Mouse (Mus musculus) kidney, embryonic 14.5 days (tissue): ENCODE results near the gene Fstl5. TPM values are rescaled to one million over a fixed set of nuclear protein-coding genes. Genes with fewer than 3 reads are reported as not detected.

Source experiments
- ATAC-seq: fragments of 200-750 bp; cut with Nextera tagmentation; 2 replicates; pipeline ENCODE4 v1.8.0; 2017; ENCODE audit warnings: moderate number of reproducible peaks, mild to moderate bottlenecking, moderate TSS enrichment, moderate library complexity; ENCODE audit not compliant: low FRiP score, low TSS enrichment
- H3K27ac ChIP-seq: fragments of 300-500 bp; sonication (generic); 2 replicates; pipeline ENCODE4 v1.5.1; 2014; ENCODE audit warnings: low read depth, mild to moderate bottlenecking, low read length, moderate library complexity, mixed read lengths
- H3K27me3 ChIP-seq: fragments of 300-500 bp; sonication (generic); 2 replicates; pipeline ENCODE4 v1.6.1; 2014; ENCODE audit warnings: mild to moderate bottlenecking, low read length; ENCODE audit not compliant: control insufficient read depth, insufficient read depth
- H3K36me3 ChIP-seq: fragments of 300-500 bp; sonication (generic); 2 replicates; pipeline ENCODE4 v1.6.1; 2014; ENCODE audit warnings: low read length, mixed read lengths; ENCODE audit not compliant: control insufficient read depth, insufficient read depth
- H3K4me1 ChIP-seq: fragments of 300-500 bp; sonication (generic); 2 replicates; pipeline ENCODE4 v1.6.1; 2014; ENCODE audit warnings: low read length, mixed read lengths; ENCODE audit not compliant: control insufficient read depth, insufficient read depth
- H3K4me2 ChIP-seq: fragments of 300-500 bp; sonication (generic); replicated peaks from 2 replicates; pipeline ENCODE4 v1.6.1; 2014; ENCODE audit warnings: low read depth, mild to moderate bottlenecking, low read length
- H3K4me3 ChIP-seq: fragments of 300-500 bp; sonication (generic); 2 replicates; pipeline ENCODE4 v1.5.1; 2014; ENCODE audit warnings: mild to moderate bottlenecking, low read length
- H3K9ac ChIP-seq: fragments of 300-500 bp; sonication (generic); 2 replicates; pipeline ENCODE4 v1.6.1; 2014; ENCODE audit warnings: low read depth, mild to moderate bottlenecking, low read length, moderate library complexity
- H3K9me3 ChIP-seq: fragments of 300-500 bp; sonication (generic); 2 replicates; pipeline ENCODE4 v1.6.1; 2016; ENCODE audit warnings: low read length; ENCODE audit not compliant: control insufficient read depth
- WGBS: fragments of 180-500 bp; shearing (Covaris S2); extraction: QIAGEN DNeasy Blood & Tissue Kit; methylation state at CpG from one replicate; pipeline ENCODE4 v1.1.7; 2014; 5-methylcytosine and 5-hydroxymethylcytosine counted together
- polyA plus RNA-seq: library from polyadenylated mRNA; unstranded; fragments of >200 nt; fragmentation: Nextera tagmentation; extraction: Ambion mirVana; gene quantifications from 2 replicates; pipeline ENCODE4 v1.2.1, GENCODE M21; 2014

The Fstl5 gene
- polyA plus RNA-seq, 1 experiment from 2014 or later = 0.19 TPM

- H3K27me3 ChIP-seq = no peaks in the 10 kb centered on the region
- H3K27ac ChIP-seq = no peak overlapping the region
- no peaks in the 10 kb centered on the region for H3K9me3 ChIP-seq
- no peak overlapping the region for H3K9ac ChIP-seq
- no peaks in the 10 kb centered on the region for H3K4me1 ChIP-seq
- no peak overlapping the region for H3K4me2 ChIP-seq
- H3K4me3 ChIP-seq = no peak overlapping the region
- no peak for ATAC-seq
- no peaks in the 10 kb centered on the region for H3K36me3 ChIP-seq
- WGBS = 71% methylated on average over 4 of the region's 4 CpGs
These were observed 519.1 kb downstream of the Fstl5 start for GRCm38 (mm10) chr3:76593148-76593547.

- Histone ChIP-seq H3K9me3 (no peaks in the 10 kb centered on the region), H3K27ac (no peak overlapping the region), H3K27me3 (no peaks in the 10 kb centered on the region), H3K4me3 (no peak overlapping the region), H3K36me3 (no peaks in the 10 kb centered on the region), H3K4me2 (no peak overlapping the region), H3K9ac (no peak overlapping the region), H3K4me1 (no peaks in the 10 kb centered on the region)
- WGBS = 97% methylated on average over 1 of the region's 1 CpGs
- ATAC-seq = no peak
These were observed 546.0 kb downstream of the Fstl5 start for GRCm38 (mm10) chr3:76620044-76620443.

GRCm38 (mm10) chr3:76654243-76654642, 580.2 kb downstream of the Fstl5 start:
- Histone ChIP-seq H3K4me3 (no peak overlapping the region), H3K4me1 (no peaks in the 10 kb centered on the region), H3K27me3 (no peaks in the 10 kb centered on the region), H3K9me3 (no peaks in the 10 kb centered on the region), H3K9ac (no peak overlapping the region), H3K4me2 (no peak overlapping the region), H3K27ac (no peak overlapping the region), H3K36me3 (no peaks in the 10 kb centered on the region)
- 94% methylated on average over 1 of the region's 1 CpGs for WGBS
- no peak for ATAC-seq

GRCm38 (mm10) chr3:76670859-76671258, 596.8 kb downstream of the Fstl5 start:
- Histone ChIP-seq H3K27ac (no peak overlapping the region), H3K4me3 (no peak overlapping the region), H3K27me3 (no peaks in the 10 kb centered on the region), H3K9ac (no peak overlapping the region), H3K4me2 (no peak overlapping the region), H3K9me3 (no peaks in the 10 kb centered on the region), H3K4me1 (no peaks in the 10 kb centered on the region), H3K36me3 (no peaks in the 10 kb centered on the region)
- 61% methylated on average over 5 of the region's 5 CpGs for WGBS
- no peak for ATAC-seq

- Histone ChIP-seq H3K9ac (no peak overlapping the region), H3K4me3 (no peak overlapping the region), H3K27me3 (no peaks in the 10 kb centered on the region), H3K36me3 (no peaks in the 10 kb centered on the region), H3K4me2 (no peak overlapping the region), H3K27ac (no peak overlapping the region), H3K4me1 (no peaks in the 10 kb centered on the region), H3K9me3 (no peaks in the 10 kb centered on the region)
- WGBS = 88% methylated on average over 3 of the region's 3 CpGs
- no peak for ATAC-seq
These were observed 601.9 kb downstream of the Fstl5 start for GRCm38 (mm10) chr3:76676006-76676405.

- H3K27ac ChIP-seq = no peak overlapping the region
- 75% methylated on average over 5 of the region's 5 CpGs for WGBS
- H3K4me3 ChIP-seq = no peak overlapping the region
- H3K9me3 ChIP-seq = no peaks in the 10 kb centered on the region
- no peak overlapping the region for H3K4me2 ChIP-seq
- H3K27me3 ChIP-seq = no peaks in the 10 kb centered on the region
- no peaks in the 10 kb centered on the region for H3K36me3 ChIP-seq
- ATAC-seq = no peak
- no peaks in the 10 kb centered on the region for H3K4me1 ChIP-seq
- H3K9ac ChIP-seq = no peak overlapping the region
These were observed 605.9 kb downstream of the Fstl5 start for GRCm38 (mm10) chr3:76679853-76680545.

GRCm38 (mm10) chr3:76680546-76680883, 606.4 kb downstream of the Fstl5 start:
- no peaks in the 10 kb centered on the region for H3K27me3 ChIP-seq
- H3K9ac ChIP-seq = no peak overlapping the region
- no peak overlapping the region for H3K4me2 ChIP-seq
- H3K27ac ChIP-seq = no peak overlapping the region
- H3K4me1 ChIP-seq = no peaks in the 10 kb centered on the region
- 79% methylated on average over 2 of the region's 2 CpGs for WGBS
- H3K4me3 ChIP-seq = no peak overlapping the region
- H3K36me3 ChIP-seq = no peaks in the 10 kb centered on the region
- no peaks in the 10 kb centered on the region for H3K9me3 ChIP-seq
- no peak for ATAC-seq

- no peak for ATAC-seq
- Histone ChIP-seq H3K9me3 (no peaks in the 10 kb centered on the region), H3K27ac (no peak overlapping the region), H3K36me3 (no peaks in the 10 kb centered on the region), H3K4me1 (no peaks in the 10 kb centered on the region), H3K27me3 (no peaks in the 10 kb centered on the region), H3K4me3 (no peak overlapping the region), H3K4me2 (no peak overlapping the region), H3K9ac (no peak overlapping the region)
- 70% methylated on average over 1 of the region's 1 CpGs for WGBS
These were observed 623.1 kb downstream of the Fstl5 start for GRCm38 (mm10) chr3:76697134-76697629.

GRCm38 (mm10) chr3:76739221-76739620, 665.2 kb downstream of the Fstl5 start:
- H3K4me1 ChIP-seq = no peaks in the 10 kb centered on the region
- no peaks in the 10 kb centered on the region for H3K9me3 ChIP-seq
- H3K36me3 ChIP-seq = no peaks in the 10 kb centered on the region
- H3K4me2 ChIP-seq = no peak overlapping the region
- WGBS = 98% methylated on average over 2 of the region's 2 CpGs
- no peak overlapping the region for H3K27ac ChIP-seq
- H3K27me3 ChIP-seq = no peaks in the 10 kb centered on the region
- no peak overlapping the region for H3K4me3 ChIP-seq
- no peak overlapping the region for H3K9ac ChIP-seq
- no peak for ATAC-seq
